Mouse (Mus musculus) bone marrow, adult 2 months (tissue): ENCODE measurements around the gene Map3k11. TPM values are rescaled to one million over a fixed set of nuclear protein-coding genes. Genes with fewer than 3 reads are reported as not detected.

Experiments
- H3K27ac ChIP-seq: fragments of 200-500 bp; 2 replicates; pipeline ENCODE4 v1.5.1; 2012; ENCODE audit warnings: low read depth, mild to moderate bottlenecking, control low read depth, inconsistent platforms, low read length; ENCODE audit not compliant: control insufficient read depth, poor library complexity, insufficient read depth
- H3K4me1 ChIP-seq: fragments of 200-500 bp; 2 replicates; pipeline ENCODE4 v1.6.1; 2011; ENCODE audit warnings: low read length; ENCODE audit not compliant: control insufficient read depth, insufficient read depth
- H3K4me3 ChIP-seq: fragments of 200-500 bp; replicated peaks from 2 replicates; pipeline ENCODE3; 2011; ENCODE audit warnings: mild to moderate bottlenecking, low read depth, low read length, control low read depth; ENCODE audit not compliant: control insufficient read depth
- CTCF ChIP-seq: fragments of 200-500 bp; IDR thresholded peaks from 2 replicates; pipeline ENCODE4 v1.5.1; 2011; ENCODE audit warnings: low read length, control low read depth; ENCODE audit not compliant: control insufficient read depth, insufficient read depth
- POLR2A ChIP-seq: fragments of 200-500 bp; IDR thresholded peaks from 2 replicates; pipeline ENCODE4 v1.6.1; 2011; ENCODE audit warnings: low read depth, mild to moderate bottlenecking, control low read depth, low read length, borderline replicate concordance; ENCODE audit not compliant: control insufficient read depth
- WGBS: fragments of 180-500 bp; shearing (Covaris S2); methylation state at CpG from one replicate; pipeline ENCODE4 v1.1.7; 2018; 5-methylcytosine and 5-hydroxymethylcytosine counted together
- polyA plus RNA-seq: library from polyadenylated mRNA; stranded (reverse); fragments of >200 nt; gene quantifications from 2 replicates; pipeline ENCODE4 v1.2.4, GENCODE M21; 2011; ENCODE audit warnings: low replicate concordance; ENCODE audit not compliant: missing spikeins, insufficient read depth, insufficient read length

Gene Map3k11
- polyA plus RNA-seq, 1 experiment: 60.5 TPM

- peaks cover 14% of the 10 kb centered on the region for H3K4me1 ChIP-seq
- no peak overlapping the region for H3K4me3 ChIP-seq
- no peak for TF ChIP-seq CTCF
- TF ChIP-seq POLR2A: no peak
- no peak overlapping the region for H3K27ac ChIP-seq
- WGBS: 94% methylated on average over 6 of the region's 6 CpGs
Observed at GRCm38 (mm10) chr19:5710068-5710467, 21.5 kb downstream of the Map3k11 start.

- 92% methylated on average over 8 of the region's 8 CpGs for WGBS
- TF ChIP-seq CTCF (no peak), POLR2A (no peak)
- peaks cover 12% of the 10 kb centered on the region for H3K4me1 ChIP-seq
- no peak overlapping the region for H3K4me3 ChIP-seq
- no peak overlapping the region; the same call in 1 of the 2 replicates for H3K27ac ChIP-seq
Observed at GRCm38 (mm10) chr19:5710581-5710980, 22.0 kb downstream of the Map3k11 start.

- 42% methylated on average over 3 of the region's 3 CpGs for WGBS
- H3K27ac ChIP-seq: no peak overlapping the region
- TF ChIP-seq POLR2A (no peak), CTCF (peak; percentile 81)
- H3K4me1 ChIP-seq: peaks cover 12% of the 10 kb centered on the region
- H3K4me3 ChIP-seq: no peak overlapping the region
Observed at GRCm38 (mm10) chr19:5711218-5711617, 22.7 kb downstream of the Map3k11 start.

- WGBS: 46% methylated on average over 14 of the region's 14 CpGs
- no peak overlapping the region for H3K4me3 ChIP-seq
- peak overlapping the region; percentile 47 for H3K27ac ChIP-seq
- H3K4me1 ChIP-seq: peaks cover 14% of the 10 kb centered on the region
- TF ChIP-seq CTCF (no peak), POLR2A (peak; percentile 14; the same call in 1 of the 2 replicates)
Observed at GRCm38 (mm10) chr19:5711907-5712460, 23.4 kb downstream of the Map3k11 start.

GRCm38 (mm10) chr19:5713255-5713654, 24.7 kb downstream of the Map3k11 start:
- Histone ChIP-seq H3K4me1 (peaks cover 14% of the 10 kb centered on the region), H3K4me3 (no peak overlapping the region), H3K27ac (no peak overlapping the region)
- TF ChIP-seq CTCF (no peak), POLR2A (no peak)
- WGBS: 57% methylated on average over 5 of the region's 5 CpGs

- H3K4me3 ChIP-seq: no peak overlapping the region
- TF ChIP-seq CTCF (no peak), POLR2A (no peak)
- H3K4me1 ChIP-seq: peaks cover 14% of the 10 kb centered on the region
- 13% methylated on average over 2 of the region's 2 CpGs for WGBS
- peak overlapping the region; percentile 2; the same call in 1 of the 2 replicates for H3K27ac ChIP-seq
Observed at GRCm38 (mm10) chr19:5713730-5714129, 25.2 kb downstream of the Map3k11 start.

- Histone ChIP-seq H3K27ac (peak overlapping the region; percentile 45), H3K4me3 (no peak overlapping the region), H3K4me1 (peaks cover 14% of the 10 kb centered on the region)
- TF ChIP-seq POLR2A: peak; percentile 52; the same call in 1 of the 2 replicates
- TF ChIP-seq CTCF: peak; percentile 32
- 83% methylated on average over 43 of the region's 43 CpGs for WGBS
Observed at GRCm38 (mm10) chr19:5715793-5716688, 27.5 kb downstream of the Map3k11 start.

GRCm38 (mm10) chr19:5716955-5717354, 28.4 kb downstream of the Map3k11 start:
- 87% methylated on average over 10 of the region's 10 CpGs for WGBS
- TF ChIP-seq CTCF: no peak
- no peak; the same call in 1 of the 2 replicates for TF ChIP-seq POLR2A
- H3K4me3 ChIP-seq: no peak overlapping the region
- peaks cover 10% of the 10 kb centered on the region for H3K4me1 ChIP-seq
- no peak overlapping the region; the same call in 1 of the 2 replicates for H3K27ac ChIP-seq
